ENCODE assay signal across 17 mouse cellular contexts in genomic region chr7:112686586-112686985, GRCm38 (mm10). TPM values are rescaled to one million over a fixed set of nuclear protein-coding genes. Genes with fewer than 3 reads are reported as not detected.
DNase-seq lines count a peak whose midpoint lies in the region; ATAC-seq lines count a peak whose summit lies in the region.
"Had no signal": no experiment of that assay in that cellular context is flagged by ENCODE, and none has a peak within 500 bp of the region (broad histone marks: within the 10 kb centered on the region; RNA-seq: fewer than 3 reads in every experiment).

No protein-coding gene starts in this region.

- no peak overlapping the region for H3K4me2 ChIP-seq in hindbrain, embryonic 11.5 days (replicated peaks; ENCODE audit: low read depth, low read length)
- no peak overlapping the region for H3K4me2 ChIP-seq in hindbrain, embryonic 16.5 days (ENCODE audit: low read length)
- H3K4me2 ChIP-seq in limb, embryonic 12.5 days, result peak overlapping the region; percentile 37

- H3K27me3 ChIP-seq in hindbrain, embryonic 11.5 days (ENCODE audit: control insufficient read depth, insufficient read depth, low read length), result no peaks in the 10 kb centered on the region
- no peaks in the 10 kb centered on the region for H3K27me3 ChIP-seq in hindbrain, embryonic 16.5 days (replicated peaks; ENCODE audit: control insufficient read depth, insufficient read depth, low read length)
- no peaks in the 10 kb centered on the region for H3K27me3 ChIP-seq in embryonic facial prominence, embryonic 10.5 days (replicated peaks; ENCODE audit: low read depth, poor library complexity, severe bottlenecking)
- H3K27me3 ChIP-seq in limb, embryonic 12.5 days, result no peaks in the 10 kb centered on the region

- DNase-seq in embryo, embryonic 10 days (ENCODE audit: low spot score), result peak; percentile 59
- no peak for DNase-seq in embryo, embryonic 9.5 days (ENCODE audit: extremely low spot score)
- no peak for DNase-seq in hindbrain, embryonic 11.5 days (ENCODE audit: low spot score)
- peak; percentile 68 for DNase-seq in embryonic facial prominence, embryonic 10.5 days (ENCODE audit: low spot score)
- DNase-seq in right cerebral cortex, postnatal 14 days, result no peak
- no peak for DNase-seq in adrenal gland, postnatal 4 days (ENCODE audit: low spot score in 2 of 2)
- DNase-seq: cerebellum, adult 2 months; kidney, postnatal 14 days; lung, postnatal 4 days; thymus, adult 18-20 months had no signal

- no peaks in the 10 kb centered on the region for H3K36me3 ChIP-seq in hindbrain, embryonic 11.5 days (ENCODE audit: control insufficient read depth, insufficient read depth, low read length)
- H3K36me3 ChIP-seq in hindbrain, embryonic 16.5 days (ENCODE audit: control insufficient read depth, insufficient read depth, low read length), result no peaks in the 10 kb centered on the region
- no peaks in the 10 kb centered on the region for H3K36me3 ChIP-seq in embryonic facial prominence, embryonic 10.5 days (replicated peaks)
- no peaks in the 10 kb centered on the region for H3K36me3 ChIP-seq in limb, embryonic 12.5 days

- no peak overlapping the region for H3K4me3 ChIP-seq in hindbrain, embryonic 11.5 days (ENCODE audit: low read depth, low read length)
- no peak overlapping the region for H3K4me3 ChIP-seq in hindbrain, embryonic 16.5 days (ENCODE audit: low read length)
- peak overlapping the region; percentile 45; the same call in 1 of the 2 replicates for H3K4me3 ChIP-seq in embryonic facial prominence, embryonic 10.5 days
- H3K4me3 ChIP-seq in limb, embryonic 12.5 days (replicated peaks), result no peak overlapping the region
- H3K4me3 ChIP-seq: erythroblast, embryonic 14.5 days had no signal

- H3K4me1 ChIP-seq in hindbrain, embryonic 11.5 days (replicated peaks; ENCODE audit: control insufficient read depth, insufficient read depth, low read length), result peaks cover 23% of the 10 kb centered on the region
- H3K4me1 ChIP-seq in hindbrain, embryonic 16.5 days (ENCODE audit: control insufficient read depth, insufficient read depth, low read depth, low read length), result peaks cover 27% of the 10 kb centered on the region
- peaks cover 99% of the 10 kb centered on the region for H3K4me1 ChIP-seq in embryonic facial prominence, embryonic 10.5 days
- peaks cover 95% of the 10 kb centered on the region for H3K4me1 ChIP-seq in limb, embryonic 12.5 days (replicated peaks)

- ATAC-seq in hindbrain, embryonic 11.5 days (ENCODE audit: low FRiP score), result no peak
- ATAC-seq in hindbrain, embryonic 16.5 days, result no peak
- ATAC-seq in limb, embryonic 12.5 days (ENCODE audit: insufficient number of reproducible peaks, insufficient read depth, low FRiP score, low TSS enrichment, low read depth), result no peak
- ATAC-seq: activated CD4-positive, CD25-positive, alpha-beta regulatory T cell, adult 4 months had no signal

- H3K9me3 ChIP-seq in hindbrain, embryonic 11.5 days (ENCODE audit: control insufficient read depth, low read length), result no peaks in the 10 kb centered on the region
- no peaks in the 10 kb centered on the region for H3K9me3 ChIP-seq in hindbrain, embryonic 16.5 days (ENCODE audit: control insufficient read depth, low read length)
- H3K9me3 ChIP-seq in embryonic facial prominence, embryonic 10.5 days, result no peaks in the 10 kb centered on the region
- no peaks in the 10 kb centered on the region for H3K9me3 ChIP-seq in limb, embryonic 12.5 days

- WGBS in hindbrain, embryonic 11.5 days, result 31% methylated on average over 10 of the region's 10 CpGs
- WGBS in hindbrain, embryonic 16.5 days, result 47% methylated on average over 10 of the region's 10 CpGs
- 19% methylated on average over 10 of the region's 10 CpGs for WGBS in embryonic facial prominence, embryonic 10.5 days
- 8% methylated on average over 10 of the region's 10 CpGs for WGBS in limb, embryonic 12.5 days

- H3K27ac ChIP-seq in hindbrain, embryonic 11.5 days (ENCODE audit: low read depth, low read length), result no peak overlapping the region; the same call in 1 of the 2 replicates
- no peak overlapping the region for H3K27ac ChIP-seq in hindbrain, embryonic 16.5 days (ENCODE audit: low read depth, low read length)
- H3K27ac ChIP-seq in embryonic facial prominence, embryonic 10.5 days (replicated peaks), result peak overlapping the region; percentile 66
- H3K27ac ChIP-seq in limb, embryonic 12.5 days, result peak overlapping the region; percentile 80
- H3K27ac ChIP-seq: liver, embryonic 14.5 days had no signal

- H3K9ac ChIP-seq in hindbrain, embryonic 11.5 days (ENCODE audit: low read depth, low read length), result peak overlapping the region; percentile 33; the same call in 1 of the 2 replicates
- H3K9ac ChIP-seq in hindbrain, embryonic 16.5 days (ENCODE audit: low read depth, low read length), result no peak overlapping the region
- H3K9ac ChIP-seq in limb, embryonic 12.5 days (replicated peaks), result no peak overlapping the region
- H3K9ac ChIP-seq: liver, embryonic 14.5 days had no signal

RNA-seq across cellular contexts. Expression of gene Tead1, which starts 7.5 kb away (rescaled TPM):
- 15.3 and 23.2 TPM in 2 replicates for polyA plus RNA-seq in hindbrain, embryonic 11.5 days (2014; fragmentation: Nextera tagmentation; extraction: Ambion mirVana)
- polyA plus RNA-seq in hindbrain, embryonic 16.5 days (2015; fragmentation: Nextera tagmentation; extraction: Ambion mirVana), result 12.1 and 12.2 TPM in 2 replicates
- 20.2 and 23.5 TPM in 2 replicates for polyA plus RNA-seq in embryonic facial prominence, embryonic 10.5 days (2016; fragmentation: Nextera tagmentation; extraction: Ambion mirVana)
- 28.7 and 43.6 TPM in 2 replicates for polyA plus RNA-seq in limb, embryonic 12.5 days (2016; fragmentation: Nextera tagmentation; extraction: Ambion mirVana)
- total RNA-seq in adrenal gland, postnatal 4 days (2021), result 10 to 100 TPM; 66.2 to 74.8 TPM
- total RNA-seq: hematopoietic stem cell, adult 5-6 weeks; MEL had no signal
- polyA plus RNA-seq: erythroblast, embryonic 14.5 days had no signal

Comparison
In these comparisons a context has a peak if more than half of its experiments do, and no peak if none do; other contexts are left out.
1. DNase-seq: peak in embryo, embryonic 10 days (single experiment) and embryonic facial prominence, embryonic 10.5 days (single experiment); none in embryo, embryonic 9.5 days (single experiment), hindbrain, embryonic 11.5 days (single experiment), right cerebral cortex, postnatal 14 days (single experiment) and adrenal gland, postnatal 4 days (0 of 2).
2. H3K27ac ChIP-seq: peak in embryonic facial prominence, embryonic 10.5 days (single experiment) and limb, embryonic 12.5 days (single experiment); none in hindbrain, embryonic 11.5 days (single experiment) and hindbrain, embryonic 16.5 days (single experiment).